Mouse (Mus musculus): ENCODE results near the gene Cst3.

Gene Cst3

DNA sequence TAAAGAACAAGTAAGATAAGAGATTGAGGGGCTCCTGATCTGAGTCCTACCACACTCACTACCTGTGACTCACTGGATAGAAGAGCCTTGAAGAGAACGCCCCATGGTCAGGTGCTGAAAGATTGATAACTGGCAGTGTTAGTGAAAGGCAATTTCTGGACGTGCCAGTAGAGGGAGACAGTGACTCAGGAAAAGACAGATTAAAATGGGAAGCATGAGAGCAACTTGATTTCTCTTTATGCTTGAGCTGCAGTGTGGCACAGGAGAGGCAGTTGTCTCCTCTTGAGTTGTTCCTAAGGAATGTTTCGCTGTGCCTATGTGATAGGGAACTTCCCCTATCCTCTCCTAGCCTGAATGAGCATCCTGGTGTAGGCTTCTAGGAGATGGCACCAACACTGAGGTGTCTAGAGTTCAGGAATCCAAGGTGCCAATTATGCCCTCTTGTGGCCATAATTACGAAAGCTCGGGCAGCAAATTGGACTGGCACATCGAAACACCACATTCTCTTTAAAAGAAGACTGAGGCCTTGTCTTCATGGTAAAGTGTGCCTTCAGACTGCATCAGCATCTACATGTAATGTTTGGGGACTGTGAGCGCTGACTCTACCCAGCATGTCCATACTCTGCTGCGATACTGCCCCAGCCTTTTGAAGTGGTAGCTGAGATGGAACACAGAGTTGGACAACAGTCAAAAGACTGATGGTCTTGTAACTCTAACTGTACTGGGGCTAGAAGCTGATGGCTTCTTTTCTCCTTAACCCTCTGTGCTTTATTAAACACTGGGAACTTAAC lies 24.2 kb downstream of the Cst3 start:
- peak; percentile 38 to 80 for DNase-seq

DNA sequence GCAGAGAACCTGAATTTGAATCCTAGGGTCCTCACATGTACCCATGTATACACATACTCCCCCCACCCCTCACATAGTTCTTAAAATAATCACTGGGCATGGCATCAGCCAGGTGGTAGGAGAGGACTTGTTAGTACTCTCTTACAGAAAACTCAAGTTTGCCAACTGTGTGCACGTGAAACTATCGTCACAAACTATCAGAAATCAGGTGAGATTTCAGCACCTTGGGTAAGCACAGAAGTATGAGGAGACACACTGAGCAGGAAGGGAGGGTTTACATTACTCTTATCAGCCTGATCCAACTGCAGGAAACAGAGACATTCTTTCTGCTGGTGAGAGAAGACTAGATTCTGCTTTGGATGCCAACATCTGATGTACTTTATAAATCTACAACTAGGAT lies 36.3 kb downstream of the Cst3 start:
- no peak for DNase-seq

- DNase-seq: no peak
Observed at GRCm38 (mm10) chr2:148838075-148838777, 37.3 kb downstream of the Cst3 start.

DNA sequence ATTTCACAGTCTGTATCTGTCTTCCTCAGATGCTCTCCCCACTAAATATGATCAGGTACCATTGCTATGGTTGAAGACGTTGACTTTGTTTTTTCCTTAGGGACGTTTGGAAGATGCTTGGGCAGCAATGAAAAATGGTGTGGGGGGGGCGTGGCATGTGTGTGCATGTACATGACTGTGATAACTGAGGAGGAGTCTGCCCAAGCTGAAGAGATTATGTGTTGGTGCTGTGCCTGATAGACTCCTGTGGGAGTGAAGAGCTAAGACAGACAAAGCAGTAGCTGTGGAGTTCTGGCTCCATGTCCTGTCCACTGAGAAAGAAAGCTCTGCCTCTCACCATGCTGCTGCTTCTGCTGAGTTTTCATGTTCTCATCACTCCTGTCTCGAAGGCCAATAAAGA lies 40.6 kb downstream of the Cst3 start, which contains the start of gene Cst9:
Gene Cst9 (plus strand): TSS at position 236 of the 400 bp plus-strand sequence.
- no peak for DNase-seq

- no peak for DNase-seq
Observed at GRCm38 (mm10) chr2:148825986-148826385, 49.5 kb downstream of the Cst3 start.

Measured in spleen, adult 18-20 months (tissue).